Comparison of ENCODE assay signal across 8 mouse cellular contexts in the genomic region with DNA sequence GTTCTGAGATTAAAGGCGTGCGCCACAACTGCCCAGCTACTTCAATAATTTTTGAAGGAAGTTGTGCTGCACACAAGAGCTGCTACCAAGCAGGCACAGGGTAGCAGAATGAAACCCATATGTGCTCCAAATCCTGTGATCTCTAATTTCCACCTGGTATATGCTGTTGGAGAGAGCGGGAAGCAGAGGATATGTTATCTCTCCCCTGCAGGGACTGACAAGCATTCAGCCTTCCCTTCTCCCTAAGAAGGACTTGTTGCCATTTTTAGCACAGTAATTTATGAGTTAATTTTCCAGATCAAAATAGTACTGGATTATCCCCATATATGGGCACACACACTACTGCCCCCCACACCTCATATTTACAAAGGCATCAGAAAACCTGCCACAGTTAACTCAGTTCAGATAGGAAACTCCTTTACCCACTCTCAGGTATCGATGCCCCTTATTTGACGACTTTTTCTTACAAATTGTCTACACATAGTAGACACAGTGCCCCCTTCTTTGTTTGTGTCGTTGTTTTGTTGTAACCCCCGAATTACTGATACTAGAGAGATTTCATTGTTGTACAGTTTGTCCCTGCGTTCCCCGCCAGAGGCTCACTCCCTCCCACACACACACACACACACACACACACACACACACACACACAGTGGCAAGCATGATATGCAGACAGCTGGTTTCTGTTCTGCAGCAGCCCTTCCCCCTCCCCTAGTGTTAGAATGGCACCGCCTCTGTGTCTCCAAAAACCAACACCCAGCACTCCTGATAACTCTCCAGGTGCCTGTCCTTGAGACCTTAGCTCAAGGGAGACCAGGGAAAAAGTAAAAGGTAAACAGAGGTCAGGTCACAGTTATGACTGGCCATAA. TPM values are rescaled to one million over a fixed set of nuclear protein-coding genes. Genes with fewer than 3 reads are reported as not detected.
DNase-seq lines count a peak whose midpoint lies in the region; ATAC-seq and TF ChIP-seq lines count a peak whose summit lies in the region.

No protein-coding gene starts in this region.

- 25% methylated on average over 10 of the region's 10 CpGs for WGBS in heart, embryonic 14.5 days
- WGBS in lung, embryonic 16.5 days: 50% methylated on average over 10 of the region's 10 CpGs
- WGBS in midbrain, postnatal 0 days: 87% methylated on average over 10 of the region's 10 CpGs

- H3K9ac ChIP-seq in heart, embryonic 14.5 days (ENCODE audit: low read length): peak overlapping the region; percentile 51
- no peak overlapping the region for H3K9ac ChIP-seq in lung, embryonic 16.5 days (ENCODE audit: low read length)
- H3K9ac ChIP-seq in midbrain, postnatal 0 days (replicated peaks; ENCODE audit: low read length, poor library complexity, severe bottlenecking): no peak overlapping the region

- H3K4me2 ChIP-seq in heart, embryonic 14.5 days (ENCODE audit: low read length): peak overlapping the region; percentile 50
- H3K4me2 ChIP-seq in lung, embryonic 16.5 days (ENCODE audit: low read depth, low read length): peak overlapping the region; percentile 18; the same call in 1 of the 2 replicates
- no peak overlapping the region for H3K4me2 ChIP-seq in midbrain, postnatal 0 days (ENCODE audit: low read depth, low read length, poor library complexity, severe bottlenecking)

- peaks cover 52% of the 10 kb centered on the region for H3K4me1 ChIP-seq in G1E (ENCODE audit: insufficient read depth, low read depth, low read length)
- peaks cover 21 to 42% of the 10 kb centered on the region in 2 experiments for H3K4me1 ChIP-seq in heart, embryonic 14.5 days (ENCODE audit: control insufficient read depth in 2 of 2, insufficient read depth in 2 of 2, low read length in 2 of 2)
- peaks cover 26% of the 10 kb centered on the region for H3K4me1 ChIP-seq in lung, embryonic 16.5 days (replicated peaks; ENCODE audit: control insufficient read depth, insufficient read depth, low read length)
- H3K4me1 ChIP-seq in midbrain, postnatal 0 days (ENCODE audit: insufficient read depth, low read length): peaks cover 6% of the 10 kb centered on the region

- peak overlapping the region; percentile 61 to 86 for H3K27ac ChIP-seq in heart, embryonic 14.5 days (replicated peaks in 1 of 2; ENCODE audit: control insufficient read depth in 1 of 2, insufficient read depth in 1 of 2, low read depth in 2 of 2, low read length in 2 of 2)
- no peak overlapping the region for H3K27ac ChIP-seq in lung, embryonic 16.5 days (ENCODE audit: low read length)
- no peak overlapping the region for H3K27ac ChIP-seq in midbrain, postnatal 0 days (ENCODE audit: low read depth, low read length)

- H3K36me3 ChIP-seq in G1E (replicated peaks): no peaks in the 10 kb centered on the region
- H3K36me3 ChIP-seq in heart, embryonic 14.5 days (ENCODE audit: control insufficient read depth, insufficient read depth, low read length): no peaks in the 10 kb centered on the region
- H3K36me3 ChIP-seq in lung, embryonic 16.5 days (ENCODE audit: control insufficient read depth, insufficient read depth, low read length): no peaks in the 10 kb centered on the region
- H3K36me3 ChIP-seq in midbrain, postnatal 0 days (ENCODE audit: insufficient read depth, low read length): no peaks in the 10 kb centered on the region

- no peaks in the 10 kb centered on the region for H3K9me3 ChIP-seq in G1E (replicated peaks)
- no peaks in the 10 kb centered on the region for H3K9me3 ChIP-seq in heart, embryonic 14.5 days (ENCODE audit: control insufficient read depth, low read length)
- no peaks in the 10 kb centered on the region for H3K9me3 ChIP-seq in lung, embryonic 16.5 days (ENCODE audit: control insufficient read depth, low read length)
- no peaks in the 10 kb centered on the region for H3K9me3 ChIP-seq in midbrain, postnatal 0 days (ENCODE audit: low read length)

- peak; percentile 22; the same call in 1 of the 2 replicates for ATAC-seq in G1E (ENCODE audit: extremely low read depth, insufficient number of reproducible peaks, low FRiP score, poor library complexity, severe bottlenecking)
- 0 out of 2 replicates have a peak, but pooled peaks have one; percentile 9 for ATAC-seq in heart, embryonic 14.5 days (ENCODE audit: insufficient number of reproducible peaks, insufficient read depth, low FRiP score, low read depth)
- ATAC-seq in lung, embryonic 16.5 days (ENCODE audit: low read depth): peak; percentile 39; the same call in 1 of the 2 replicates
- ATAC-seq in midbrain, postnatal 0 days (ENCODE audit: low FRiP score): no peak

- no peak for TF ChIP-seq CTCF in G1E (IDR thresholded peaks at IDR 0.05; ENCODE audit: low read depth, low read length)
- no peak for TF ChIP-seq CTCF in midbrain, postnatal 0 days (IDR thresholded peaks at IDR 0.05)

- H3K4me3 ChIP-seq in G1E (ENCODE audit: low read depth, low read length): peak overlapping the region; percentile 46; the same call in 1 of the 2 replicates
- H3K4me3 ChIP-seq in heart, embryonic 14.5 days (ENCODE audit: control insufficient read depth in 1 of 2, insufficient read depth in 1 of 2, low read depth in 1 of 2, low read length in 2 of 2): no peak overlapping the region
- H3K4me3 ChIP-seq in lung, embryonic 16.5 days (ENCODE audit: low read length): no peak overlapping the region
- H3K4me3 ChIP-seq in midbrain, postnatal 0 days (ENCODE audit: low read depth, low read length): no peak overlapping the region

- no peaks in the 10 kb centered on the region for H3K27me3 ChIP-seq in G1E (ENCODE audit: insufficient read depth, low read length)
- H3K27me3 ChIP-seq in heart, embryonic 14.5 days (ENCODE audit: control insufficient read depth, insufficient read depth, low read length): no peaks in the 10 kb centered on the region
- no peaks in the 10 kb centered on the region for H3K27me3 ChIP-seq in lung, embryonic 16.5 days (ENCODE audit: control insufficient read depth, insufficient read depth, low read depth, low read length)
- H3K27me3 ChIP-seq in midbrain, postnatal 0 days (ENCODE audit: insufficient read depth, low read length): no peaks in the 10 kb centered on the region

- intact Hi-C loops in gastrocnemius, postnatal 36 days (cut with DNase I): no loop called here

- DNase-seq in gastrocnemius, postnatal 10 days: peak; percentile 29
- DNase-seq in gastrocnemius, postnatal 36 days: no peak
- no peak for DNase-seq in G1E (ENCODE audit: low spot score)
- DNase-seq in thymus, postnatal 0 days (ENCODE audit: low spot score): peak; percentile 75
- DNase-seq in midbrain, postnatal 0 days (ENCODE audit: low spot score): no peak
- DNase-seq in yolk sac, embryonic 10.5 days (ENCODE audit: low spot score): no peak

RNA-seq across cellular contexts. Expression of a gene that starts 7.6 kb away (rescaled TPM):
- 1,000 to 10,000 TPM; 3,326 to 3,432 TPM for total RNA-seq in gastrocnemius, postnatal 10 days (2021)
- total RNA-seq in gastrocnemius, postnatal 36 days (2021): 1,000 to 10,000 TPM; 2,921 to 3,241 TPM
- total RNA-seq in G1E (2014; fragmentation: Nextera tagmentation) (2,208 and 2,341 TPM in 2 replicates), G1E (2017) (819 and 896 TPM in 2 replicates)
- 1,947 and 1,988 TPM in 2 replicates for polyA plus RNA-seq in G1E (2012)
- 1,091 and 1,152 TPM in 2 replicates for polyA plus RNA-seq in heart, embryonic 14.5 days (2014; fragmentation: Nextera tagmentation; extraction: Ambion mirVana)
- 979 and 987 TPM in 2 replicates for polyA plus RNA-seq in lung, embryonic 16.5 days (2015; fragmentation: Nextera tagmentation; extraction: Ambion mirVana)
- polyA plus RNA-seq in thymus, postnatal 0 days (2015; fragmentation: Nextera tagmentation; extraction: Ambion mirVana): 1,615 and 1,673 TPM in 2 replicates
- 555 and 595 TPM in 2 replicates for total RNA-seq in midbrain, postnatal 0 days (2014; rRNA removed)
- 612 and 651 TPM in 2 replicates for polyA plus RNA-seq in midbrain, postnatal 0 days (2015; fragmentation: Nextera tagmentation; extraction: Ambion mirVana)

RNA-seq across cellular contexts. Expression of a gene that starts 50.4 kb away (rescaled TPM):
- 1 to 10 TPM; 6.3 to 9.8 TPM for total RNA-seq in gastrocnemius, postnatal 10 days (2021)
- total RNA-seq in gastrocnemius, postnatal 36 days (2021): 10 to 100 TPM in 1 of 2 experiments, 1 to 10 TPM in 1; 5.6 to 11.9 TPM
- total RNA-seq in G1E (2014; fragmentation: Nextera tagmentation) (33.9 and 40.4 TPM in 2 replicates), G1E (2017) (20.3 and 20.5 TPM in 2 replicates)
- 44.3 and 54.7 TPM in 2 replicates for polyA plus RNA-seq in G1E (2012)
- polyA plus RNA-seq in heart, embryonic 14.5 days (2014; fragmentation: Nextera tagmentation; extraction: Ambion mirVana): 8.3 and 9.2 TPM in 2 replicates
- 3.3 and 3.5 TPM in 2 replicates for polyA plus RNA-seq in lung, embryonic 16.5 days (2015; fragmentation: Nextera tagmentation; extraction: Ambion mirVana)
- 7.4 and 7.7 TPM in 2 replicates for polyA plus RNA-seq in thymus, postnatal 0 days (2015; fragmentation: Nextera tagmentation; extraction: Ambion mirVana)
- total RNA-seq in midbrain, postnatal 0 days (2014; rRNA removed): 9.6 and 17.1 TPM in 2 replicates
- polyA plus RNA-seq in midbrain, postnatal 0 days (2015; fragmentation: Nextera tagmentation; extraction: Ambion mirVana): 6.2 and 6.5 TPM in 2 replicates

Comparison
In these comparisons a context has a peak if more than half of its experiments do, and no peak if none do; other contexts are left out.
1. DNase-seq: peak in gastrocnemius, postnatal 10 days (single experiment) and thymus, postnatal 0 days (single experiment); none in gastrocnemius, postnatal 36 days (0 of 2), G1E (single experiment), midbrain, postnatal 0 days (single experiment) and yolk sac, embryonic 10.5 days (single experiment).
2. H3K27ac ChIP-seq: peak in heart, embryonic 14.5 days (2 of 2); none in lung, embryonic 16.5 days (single experiment) and midbrain, postnatal 0 days (single experiment).